Mouse (Mus musculus): ENCODE measurements at regions not wholly inside any gene's neighbourhood (a gene's known extent, or its start where the extent isn't known, plus 50 kb on each side); places are given as distances from the start of the nearest gene placed in this dataset.
A peak's percentile ranks its signal among the peaks of the same experiment; 100 is the strongest.

- Histone ChIP-seq H3K4me1 (no peaks in the 10 kb centered on the region), H3K27ac (no peak overlapping the region), H3K9ac (no peak overlapping the region), H3K27me3 (replicated peaks) (peaks cover 17% of the 10 kb centered on the region; the same call in 1 of the 2 replicates), H3K4me2 (no peak overlapping the region), H3K36me3 (no peaks in the 10 kb centered on the region), H3K4me3 (no peak overlapping the region), H3K9me3 (replicated peaks) (no peaks in the 10 kb centered on the region)
- ATAC-seq = no peak
- 78% methylated on average over 10 of the region's 10 CpGs for WGBS (ENCODE audit: insufficient replicate concordance)
Observed at GRCm38 (mm10) chr14:118374819-118375520, 108.2 kb downstream of the Gm9376 start.

GRCm38 (mm10) chr14:118375641-118376040 is 108.9 kb downstream of the Gm9376 start:
- 78% methylated on average over 12 of the region's 12 CpGs for WGBS (ENCODE audit: insufficient replicate concordance)
- Histone ChIP-seq H3K36me3 (no peaks in the 10 kb centered on the region), H3K27me3 (replicated peaks) (peaks cover 13% of the 10 kb centered on the region; the same call in 1 of the 2 replicates)

DNA sequence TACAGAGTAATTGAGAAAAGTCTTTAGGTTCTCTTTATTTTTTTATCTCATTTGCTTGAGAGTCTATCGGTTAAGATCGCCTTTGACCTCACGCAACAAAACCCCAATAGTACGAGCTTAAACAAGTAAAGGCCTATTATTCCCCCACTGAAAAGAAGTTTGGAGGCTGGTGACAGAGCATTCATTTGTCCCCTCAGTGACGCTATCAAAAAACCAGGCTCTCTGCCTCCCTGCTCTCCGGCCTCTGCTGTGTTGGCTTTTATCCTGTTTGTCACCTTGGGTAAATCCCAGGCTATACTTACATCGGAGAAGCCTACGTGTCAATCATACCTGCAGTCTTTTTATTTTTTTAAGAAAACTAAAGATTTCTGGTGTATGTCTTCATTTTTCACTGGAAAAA is 112.9 kb downstream of the Gm9376 start:
- Histone ChIP-seq H3K4me1 (no peaks in the 10 kb centered on the region), H3K27ac (no peak overlapping the region), H3K4me2 (no peak overlapping the region), H3K4me3 (no peak overlapping the region), H3K27me3 (replicated peaks) (0 out of 2 replicates have a peak, but pooled peaks cover 3% of the 10 kb centered on the region), H3K9me3 (replicated peaks) (no peaks in the 10 kb centered on the region), H3K36me3 (no peaks in the 10 kb centered on the region), H3K9ac (no peak overlapping the region)
- 79% methylated on average over 8 of the region's 8 CpGs for WGBS (ENCODE audit: insufficient replicate concordance)
- ATAC-seq = no peak

More at GRCm38 (mm10) chr14:118375641-118376040, 108.9 kb downstream of the Gm9376 start:
- Histone ChIP-seq H3K4me3 (no peak overlapping the region), H3K4me1 (no peaks in the 10 kb centered on the region), H3K9me3 (replicated peaks) (no peaks in the 10 kb centered on the region), H3K9ac (no peak overlapping the region), H3K4me2 (no peak overlapping the region), H3K27ac (no peak overlapping the region)
- no peak for ATAC-seq

DNA sequence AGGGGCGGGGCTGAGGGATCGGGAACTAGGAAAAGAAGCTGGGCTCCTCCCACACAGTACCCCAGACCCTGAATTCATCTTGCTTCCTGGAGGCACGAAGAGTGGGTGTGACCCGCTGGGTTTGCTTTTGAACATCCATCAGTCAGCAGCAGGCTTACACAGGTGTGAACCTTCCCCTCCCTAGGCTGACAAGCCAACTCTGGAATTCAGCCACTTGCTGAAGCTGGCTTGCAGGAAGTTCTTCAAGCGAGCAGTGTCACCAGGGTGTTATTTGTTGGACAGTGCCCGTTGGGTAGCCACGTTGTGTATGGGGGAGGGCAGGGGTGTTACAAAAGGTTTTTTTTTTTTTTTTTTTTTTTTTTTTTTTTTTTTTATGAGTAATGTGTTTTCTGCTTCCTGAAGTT is 118.8 kb downstream of the Gm9376 start:
- WGBS (ENCODE audit: insufficient replicate concordance) = 12% methylated on average over 7 of the region's 7 CpGs
- Histone ChIP-seq H3K9ac (no peak overlapping the region), H3K27me3 (replicated peaks) (no peaks in the 10 kb centered on the region), H3K36me3 (no peaks in the 10 kb centered on the region), H3K9me3 (replicated peaks) (no peaks in the 10 kb centered on the region), H3K4me2 (peak overlapping the region; percentile 29), H3K27ac (no peak overlapping the region), H3K4me3 (no peak overlapping the region), H3K4me1 (no peaks in the 10 kb centered on the region)
- ATAC-seq = no peak

GRCm38 (mm10) chr14:118388061-118388460 is 121.3 kb downstream of the Gm9376 start:
- Histone ChIP-seq H3K27ac (no peak overlapping the region), H3K4me1 (no peaks in the 10 kb centered on the region), H3K9me3 (replicated peaks) (no peaks in the 10 kb centered on the region), H3K4me2 (no peak overlapping the region), H3K27me3 (replicated peaks) (no peaks in the 10 kb centered on the region), H3K9ac (no peak overlapping the region), H3K36me3 (no peaks in the 10 kb centered on the region), H3K4me3 (no peak overlapping the region)
- 73% methylated on average over 15 of the region's 15 CpGs for WGBS (ENCODE audit: insufficient replicate concordance)
- ATAC-seq = no peak

DNA sequence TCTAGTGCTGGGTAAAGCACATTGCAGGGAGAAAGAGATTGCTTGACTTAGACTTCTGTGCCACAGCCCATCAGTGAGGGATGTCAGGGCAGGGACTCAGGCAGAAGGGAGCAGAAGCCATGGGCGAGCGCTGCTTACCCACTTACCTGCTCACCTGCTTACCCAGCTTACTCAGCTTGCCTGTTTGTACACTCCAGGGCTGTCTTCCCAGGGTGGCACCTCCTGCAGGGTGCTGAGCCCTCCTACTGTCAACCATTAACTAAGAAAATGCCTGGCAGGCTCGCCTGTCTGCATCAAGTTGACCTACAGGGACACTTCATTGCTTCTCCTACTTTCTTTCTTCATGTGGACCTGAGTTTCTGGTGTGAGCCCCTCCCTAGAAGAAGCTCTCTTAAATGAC is 124.0 kb downstream of the Gm9376 start:
- ATAC-seq = no peak
- no peaks in the 10 kb centered on the region for H3K36me3 ChIP-seq
- H3K27ac ChIP-seq = no peak overlapping the region
- no peak overlapping the region for H3K4me2 ChIP-seq
- H3K4me3 ChIP-seq = no peak overlapping the region
- no peaks in the 10 kb centered on the region for H3K27me3 ChIP-seq (replicated peaks)
- H3K4me1 ChIP-seq = no peaks in the 10 kb centered on the region
- no peaks in the 10 kb centered on the region for H3K9me3 ChIP-seq (replicated peaks)
- no peak overlapping the region for H3K9ac ChIP-seq
- 50% methylated on average over 3 of the region's 3 CpGs for WGBS (ENCODE audit: insufficient replicate concordance)

- ATAC-seq = no peak
- no peaks in the 10 kb centered on the region for H3K36me3 ChIP-seq
- no peak overlapping the region for H3K27ac ChIP-seq
- H3K9me3 ChIP-seq (replicated peaks) = no peaks in the 10 kb centered on the region
- 76% methylated on average over 5 of the region's 5 CpGs for WGBS (ENCODE audit: insufficient replicate concordance)
- no peak overlapping the region for H3K4me3 ChIP-seq
- no peaks in the 10 kb centered on the region for H3K4me1 ChIP-seq
- H3K9ac ChIP-seq = no peak overlapping the region
- no peak overlapping the region for H3K4me2 ChIP-seq
- H3K27me3 ChIP-seq (replicated peaks) = no peaks in the 10 kb centered on the region
Observed at GRCm38 (mm10) chr14:118391561-118391960, 124.8 kb downstream of the Gm9376 start.

DNA sequence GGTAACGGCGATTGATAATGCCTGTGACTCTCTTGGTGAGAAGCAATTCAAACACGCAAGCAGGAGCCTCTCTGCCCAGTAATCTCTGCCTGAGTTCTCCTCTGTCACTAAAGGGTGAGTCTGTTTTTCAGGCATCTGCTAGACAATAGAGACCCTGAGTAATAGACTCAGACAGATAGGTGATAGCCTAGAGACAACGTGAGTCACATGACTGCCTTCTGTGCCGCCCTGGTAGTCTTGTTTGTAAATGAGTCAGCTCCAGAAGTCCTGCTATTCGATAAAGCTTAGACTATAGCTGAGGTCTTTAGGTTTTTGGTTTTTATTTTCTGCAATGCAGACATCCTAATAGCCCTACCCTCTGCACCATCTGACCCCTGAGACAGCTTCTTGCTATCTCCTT is 126.9 kb downstream of the Gm9376 start:
- no peak for ATAC-seq
- Histone ChIP-seq H3K27me3 (replicated peaks) (no peaks in the 10 kb centered on the region), H3K9me3 (replicated peaks) (no peaks in the 10 kb centered on the region), H3K9ac (no peak overlapping the region), H3K4me3 (no peak overlapping the region), H3K27ac (no peak overlapping the region), H3K4me1 (no peaks in the 10 kb centered on the region), H3K36me3 (no peaks in the 10 kb centered on the region), H3K4me2 (no peak overlapping the region)
- WGBS (ENCODE audit: insufficient replicate concordance) = 57% methylated on average over 6 of the region's 6 CpGs

- H3K4me3 ChIP-seq = no peak overlapping the region
- H3K9ac ChIP-seq = no peak overlapping the region
- H3K27ac ChIP-seq = no peak overlapping the region
- H3K4me2 ChIP-seq = no peak overlapping the region
- 68% methylated on average over 4 of the region's 4 CpGs for WGBS (ENCODE audit: insufficient replicate concordance)
- no peaks in the 10 kb centered on the region for H3K4me1 ChIP-seq
- no peak for ATAC-seq
- H3K9me3 ChIP-seq (replicated peaks) = no peaks in the 10 kb centered on the region
- peaks cover 13% of the 10 kb centered on the region; the same call in 1 of the 2 replicates for H3K27me3 ChIP-seq (replicated peaks)
- H3K36me3 ChIP-seq = no peaks in the 10 kb centered on the region
Observed at GRCm38 (mm10) chr14:118414275-118414674, 147.5 kb downstream of the Gm9376 start.

DNA sequence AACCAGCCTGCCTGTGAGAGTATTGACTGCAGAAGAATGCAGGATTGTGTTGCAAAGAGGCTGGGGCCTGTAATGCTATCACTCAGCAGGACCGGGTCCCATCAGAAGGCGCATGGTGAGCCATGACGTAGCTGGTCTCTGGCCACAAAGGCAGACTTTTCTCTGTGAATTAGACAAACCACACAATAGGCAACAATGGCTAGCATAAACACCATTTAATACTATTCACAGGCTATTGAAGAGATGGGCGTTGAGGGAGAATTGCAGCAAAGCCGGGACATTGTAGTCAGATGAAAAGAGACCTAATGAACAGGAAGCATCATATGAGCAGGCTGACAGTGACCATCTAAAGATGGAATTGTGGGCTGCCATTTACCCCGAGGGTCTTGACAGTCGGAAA is 149.4 kb downstream of the Gm9376 start:
- ATAC-seq = no peak

GRCm38 (mm10) chr14:118419442-118420193 is 152.9 kb downstream of the Gm9376 start:
- H3K4me3 ChIP-seq = no peak overlapping the region
- ATAC-seq = no peak
- 80% methylated on average over 12 of the region's 12 CpGs for WGBS (ENCODE audit: insufficient replicate concordance)

More for the DNA sequence above, 149.4 kb downstream of the Gm9376 start:
- Histone ChIP-seq H3K9ac (no peak overlapping the region), H3K4me3 (no peak overlapping the region), H3K4me1 (no peaks in the 10 kb centered on the region), H3K27me3 (replicated peaks) (peaks cover 13% of the 10 kb centered on the region; the same call in 1 of the 2 replicates), H3K36me3 (no peaks in the 10 kb centered on the region), H3K4me2 (no peak overlapping the region), H3K9me3 (replicated peaks) (no peaks in the 10 kb centered on the region), H3K27ac (no peak overlapping the region)
- 57% methylated on average over 7 of the region's 7 CpGs for WGBS (ENCODE audit: insufficient replicate concordance)

GRCm38 (mm10) chr14:118422351-118423001 is 155.7 kb downstream of the Gm9376 start:
- Histone ChIP-seq H3K27ac (no peak overlapping the region), H3K4me2 (peak overlapping the region; percentile 24), H3K36me3 (no peaks in the 10 kb centered on the region), H3K4me1 (peaks cover 11% of the 10 kb centered on the region), H3K9me3 (replicated peaks) (no peaks in the 10 kb centered on the region), H3K27me3 (replicated peaks) (peaks cover 18% of the 10 kb centered on the region), H3K4me3 (no peak overlapping the region), H3K9ac (no peak overlapping the region)
- WGBS (ENCODE audit: insufficient replicate concordance) = 18% methylated on average over 17 of the region's 17 CpGs
- no peak for ATAC-seq

More at GRCm38 (mm10) chr14:118419442-118420193, 152.9 kb downstream of the Gm9376 start:
- Histone ChIP-seq H3K9ac (no peak overlapping the region), H3K9me3 (replicated peaks) (no peaks in the 10 kb centered on the region), H3K27ac (no peak overlapping the region), H3K4me2 (no peak overlapping the region), H3K36me3 (no peaks in the 10 kb centered on the region), H3K27me3 (replicated peaks) (peaks cover 25% of the 10 kb centered on the region), H3K4me1 (peaks cover 11% of the 10 kb centered on the region)
